In the genomic region with DNA sequence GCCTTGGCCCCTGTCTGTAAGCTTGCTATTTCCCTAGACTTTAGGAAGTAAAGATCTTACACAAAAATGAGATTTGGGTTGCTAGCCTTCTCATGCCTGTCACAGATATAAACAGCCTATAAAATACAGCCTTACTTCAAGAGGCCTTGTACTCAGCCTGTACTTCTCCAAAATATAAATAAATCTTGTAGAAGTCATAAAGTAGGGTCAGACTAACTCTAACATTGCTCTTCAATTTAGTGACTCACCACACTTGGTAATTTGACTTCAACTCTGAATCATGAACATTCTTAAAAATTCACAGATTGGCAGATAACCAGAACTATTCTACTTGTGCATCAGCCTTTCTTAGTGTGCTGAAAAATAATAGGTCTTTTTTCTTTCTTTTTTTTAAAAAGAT, we compare ENCODE assay signal across 12 mouse cellular contexts.
"Had no signal": no experiment of that assay in that cellular context is flagged by ENCODE, and none has a peak within 500 bp of the region (broad histone marks: within the 10 kb centered on the region; RNA-seq: fewer than 3 reads in every experiment).

No protein-coding gene starts in this region.

- DNase-seq: kidney, adult 18-20 months; kidney, postnatal 25 days; lung, postnatal 36 days; midbrain, embryonic 14.5 days; thymus, adult 2 months; thymus, postnatal 25 days had no signal

- H3K9me3 ChIP-seq: kidney, embryonic 15.5 days; limb, embryonic 15.5 days; liver, embryonic 12.5 days; lung, embryonic 15.5 days; neural tube, embryonic 12.5 days had no signal

- H3K36me3 ChIP-seq: kidney, embryonic 15.5 days; limb, embryonic 15.5 days; liver, embryonic 12.5 days; lung, embryonic 15.5 days; neural tube, embryonic 12.5 days had no signal

- H3K27ac ChIP-seq: kidney, embryonic 15.5 days; left cerebral cortex, adult 2 months; limb, embryonic 15.5 days; liver, embryonic 12.5 days; lung, embryonic 15.5 days; neural tube, embryonic 12.5 days had no signal

- H3K27me3 ChIP-seq: kidney, embryonic 15.5 days; limb, embryonic 15.5 days; liver, embryonic 12.5 days; lung, embryonic 15.5 days; neural tube, embryonic 12.5 days had no signal

- ATAC-seq: liver, embryonic 12.5 days had no signal

- H3K4me3 ChIP-seq: kidney, embryonic 15.5 days; left cerebral cortex, adult 2 months; limb, embryonic 15.5 days; liver, embryonic 12.5 days; lung, embryonic 15.5 days; neural tube, embryonic 12.5 days had no signal

- H3K9ac ChIP-seq: kidney, embryonic 15.5 days; limb, embryonic 15.5 days; liver, embryonic 12.5 days; lung, embryonic 15.5 days; neural tube, embryonic 12.5 days had no signal

- H3K4me1 ChIP-seq: kidney, embryonic 15.5 days; limb, embryonic 15.5 days; liver, embryonic 12.5 days; neural tube, embryonic 12.5 days had no signal

- H3K4me2 ChIP-seq: kidney, embryonic 15.5 days; limb, embryonic 15.5 days; liver, embryonic 12.5 days; lung, embryonic 15.5 days; neural tube, embryonic 12.5 days had no signal
